Mouse (Mus musculus) hindbrain, embryonic 13.5 days (tissue): ENCODE data around the gene Olfr640. TPM values are rescaled to one million over a fixed set of nuclear protein-coding genes. Genes with fewer than 3 reads are reported as not detected.

Source experiments
- ATAC-seq: fragments of 200-750 bp; cut with Nextera tagmentation; 2 replicates; pipeline ENCODE4 v1.8.0; 2017; ENCODE audit warnings: moderate TSS enrichment; ENCODE audit not compliant: low FRiP score
- H3K27ac ChIP-seq: fragments of 300-500 bp; sonication (generic); 2 replicates; pipeline ENCODE4 v1.5.1; 2015; ENCODE audit warnings: inconsistent platforms, mild to moderate bottlenecking, moderate library complexity
- H3K27me3 ChIP-seq: fragments of 300-500 bp; sonication (generic); 2 replicates; pipeline ENCODE4 v1.6.1; 2015; ENCODE audit warnings: mild to moderate bottlenecking, inconsistent platforms
- H3K36me3 ChIP-seq: fragments of 300-500 bp; sonication (generic); 2 replicates; pipeline ENCODE4 v1.6.1; 2015; ENCODE audit warnings: mild to moderate bottlenecking, inconsistent platforms
- H3K4me1 ChIP-seq: fragments of 300-500 bp; sonication (generic); replicated peaks from 2 replicates; pipeline ENCODE4 v1.6.1; 2015; ENCODE audit warnings: inconsistent platforms
- H3K4me2 ChIP-seq: fragments of 300-500 bp; sonication (generic); 2 replicates; pipeline ENCODE4 v1.6.1; 2015; ENCODE audit warnings: inconsistent platforms, mild to moderate bottlenecking, moderate library complexity
- H3K4me3 ChIP-seq: fragments of 300-500 bp; sonication (generic); 2 replicates; pipeline ENCODE4 v1.5.1; 2015; ENCODE audit warnings: mild to moderate bottlenecking, inconsistent platforms
- H3K9ac ChIP-seq: fragments of 300-500 bp; sonication (generic); 2 replicates; pipeline ENCODE4 v1.6.1; 2015; ENCODE audit warnings: mild to moderate bottlenecking, inconsistent platforms
- H3K9me3 ChIP-seq: fragments of 300-500 bp; sonication (generic); 2 replicates; pipeline ENCODE4 v1.6.1; 2016; ENCODE audit warnings: inconsistent platforms
- WGBS: fragments of 180-500 bp; shearing (Covaris S2); methylation state at CpG from one replicate; pipeline ENCODE4 v1.1.7; 2015; 5-methylcytosine and 5-hydroxymethylcytosine counted together
- polyA plus RNA-seq: library from polyadenylated mRNA; unstranded; fragments of >200 nt; fragmentation: Nextera tagmentation; extraction: Ambion mirVana; gene quantifications from 2 replicates; pipeline ENCODE4 v1.2.1, GENCODE M21; 2015

The Olfr640 gene
- polyA plus RNA-seq, 1 experiment from 2014 or later, result not detected

DNA sequence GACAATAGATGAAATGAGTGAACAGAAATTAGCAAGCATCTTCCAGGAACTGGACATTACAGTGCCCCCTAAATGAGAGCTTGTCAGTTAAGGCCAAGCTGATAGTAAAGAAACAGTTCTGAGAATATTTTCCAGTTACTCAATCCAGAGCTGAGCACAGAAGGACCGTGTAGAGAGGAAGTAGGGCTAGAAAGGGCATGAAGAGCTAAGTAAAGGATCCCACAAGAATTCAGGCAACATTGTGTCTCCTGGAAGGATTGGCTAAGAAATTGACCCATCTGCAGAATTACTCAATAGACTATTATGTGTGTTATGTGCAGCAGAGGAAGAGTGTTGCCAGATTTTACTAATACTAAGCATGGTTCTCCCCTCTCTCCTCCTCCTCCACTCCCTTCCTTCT lies 53.6 kb downstream of the Olfr640 start:
- no peak overlapping the region for H3K9ac ChIP-seq
- no peak overlapping the region for H3K4me2 ChIP-seq
- no peaks in the 10 kb centered on the region for H3K4me1 ChIP-seq
- ATAC-seq, result no peak
- H3K9me3 ChIP-seq, result no peaks in the 10 kb centered on the region
- no peak overlapping the region for H3K27ac ChIP-seq
- H3K36me3 ChIP-seq, result no peaks in the 10 kb centered on the region
- H3K4me3 ChIP-seq, result no peak overlapping the region
- WGBS, result 77% methylated on average over 1 of the region's 1 CpGs
- no peaks in the 10 kb centered on the region for H3K27me3 ChIP-seq

DNA sequence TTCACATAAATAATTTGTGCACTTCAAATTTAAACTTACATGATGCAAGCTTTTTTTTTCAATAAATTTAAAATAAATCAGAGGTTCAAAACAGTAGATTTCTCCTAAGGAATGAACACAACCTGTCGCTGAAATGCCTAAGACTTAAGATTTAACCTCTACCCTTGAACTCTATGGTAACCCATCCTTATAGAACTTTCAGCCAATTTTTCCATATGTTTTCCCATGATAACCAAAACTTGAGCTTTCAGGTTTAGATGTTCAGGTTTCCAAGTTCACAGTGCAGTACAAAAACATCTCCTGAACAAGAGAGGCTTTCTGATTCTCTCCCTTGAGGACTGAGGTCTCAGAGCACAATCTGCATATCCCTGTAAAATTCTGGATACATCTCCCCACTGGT lies 54.5 kb downstream of the Olfr640 start, which contains the start of gene Olfr635:
Olfr635 (plus strand) TSS at position 301 of the 400 bp plus-strand sequence.
- Histone ChIP-seq H3K4me1 (no peaks in the 10 kb centered on the region), H3K9ac (no peak within 1 kb of the TSS), H3K27me3 (no peaks in the 10 kb centered on the region), H3K36me3 (no peaks in the 10 kb centered on the region), H3K4me2 (no peak within 1 kb of the TSS), H3K9me3 (no peaks in the 10 kb centered on the region), H3K4me3 (no peak within 1 kb of the TSS), H3K27ac (no peak within 1 kb of the TSS)
- 71% methylated on average over 1 of the region's 1 CpGs for WGBS
- no peak for ATAC-seq

Other genes starting within 250 kb of the Olfr640 start
- gene Olfr68, start 245.9 kb downstream of the Olfr640 start, polyA plus RNA-seq, result not detected in 2 replicates
- not detected in 2 replicates for gene Olfr67, start 233.8 kb downstream of the Olfr640 start, polyA plus RNA-seq
- 996 and 1,160 TPM in 2 replicates for gene Hbb-bt, start 211.6 kb downstream of the Olfr640 start, polyA plus RNA-seq
- gene Hbb-bs, start 197.5 kb downstream of the Olfr640 start, polyA plus RNA-seq, result 2,000 and 2,305 TPM in 2 replicates
- not detected in 2 replicates for gene Hbb-bh2, start 185.1 kb downstream of the Olfr640 start, polyA plus RNA-seq
- gene Hbb-bh1, start 182.4 kb downstream of the Olfr640 start, polyA plus RNA-seq, result 43.8 and 70.4 TPM in 2 replicates
- gene Hbb-y, start 172.4 kb downstream of the Olfr640 start, polyA plus RNA-seq, result 4,283 and 4,441 TPM in 2 replicates
- gene Olfr66, start 139.3 kb downstream of the Olfr640 start, polyA plus RNA-seq, result not detected in 2 replicates
- not detected in 2 replicates for gene Olfr64, start 131.1 kb downstream of the Olfr640 start, polyA plus RNA-seq
- not detected in 2 replicates for gene Olfr65, start 122.1 kb downstream of the Olfr640 start, polyA plus RNA-seq
- not detected in 2 replicates for gene Olfr631, start 96.7 kb downstream of the Olfr640 start, polyA plus RNA-seq
- not detected in 2 replicates for gene Olfr632, start 91.2 kb downstream of the Olfr640 start, polyA plus RNA-seq
- gene Olfr633, start 81.1 kb downstream of the Olfr640 start, polyA plus RNA-seq, result not detected in 2 replicates
- gene Olfr635, start 54.4 kb downstream of the Olfr640 start, polyA plus RNA-seq, result not detected in 2 replicates
- gene Olfr638, start 26.8 kb downstream of the Olfr640 start, polyA plus RNA-seq, result not detected in 2 replicates
- gene Olfr639, start 8.3 kb downstream of the Olfr640 start, polyA plus RNA-seq, result 0.05 TPM in 1 of 2 replicates, not detected in the other
- gene Olfr641, start 9.9 kb upstream of the Olfr640 start, polyA plus RNA-seq, result not detected in 2 replicates
- not detected in 2 replicates for gene Olfr642, start 27.1 kb upstream of the Olfr640 start, polyA plus RNA-seq
- gene 4930516K23Rik, start 35.9 kb upstream of the Olfr640 start, polyA plus RNA-seq, result not detected in 2 replicates
- not detected in 2 replicates for gene Olfr644, start 46.3 kb upstream of the Olfr640 start, polyA plus RNA-seq
- gene Olfr645, start 59.9 kb upstream of the Olfr640 start, polyA plus RNA-seq, result not detected in 2 replicates
- gene Olfr646, start 79.3 kb upstream of the Olfr640 start, polyA plus RNA-seq, result not detected in 2 replicates
- not detected in 2 replicates for gene Ubqln5, start 104.3 kb upstream of the Olfr640 start, polyA plus RNA-seq
- not detected in 2 replicates for gene Olfr643, start 111.8 kb upstream of the Olfr640 start, polyA plus RNA-seq
- gene Ubqln3, start 117.7 kb upstream of the Olfr640 start, polyA plus RNA-seq, result not detected in 2 replicates
- not detected in 2 replicates for gene Ubqlnl, start 125.0 kb upstream of the Olfr640 start, polyA plus RNA-seq
- not detected in 2 replicates for gene Olfm5, start 139.3 kb upstream of the Olfr640 start, polyA plus RNA-seq
- gene Olfr648, start 157.8 kb upstream of the Olfr640 start, polyA plus RNA-seq, result 0.26 and 0.34 TPM in 2 replicates
- gene Olfr649, start 170.4 kb upstream of the Olfr640 start, polyA plus RNA-seq, result not detected in 2 replicates
- gene Trim6, start 193.2 kb upstream of the Olfr640 start, polyA plus RNA-seq, result 0.43 and 0.50 TPM in 2 replicates
- 0.90 and 1.00 TPM in 2 replicates for gene Trim34a, start 218.9 kb upstream of the Olfr640 start, polyA plus RNA-seq